In the genomic region with DNA sequence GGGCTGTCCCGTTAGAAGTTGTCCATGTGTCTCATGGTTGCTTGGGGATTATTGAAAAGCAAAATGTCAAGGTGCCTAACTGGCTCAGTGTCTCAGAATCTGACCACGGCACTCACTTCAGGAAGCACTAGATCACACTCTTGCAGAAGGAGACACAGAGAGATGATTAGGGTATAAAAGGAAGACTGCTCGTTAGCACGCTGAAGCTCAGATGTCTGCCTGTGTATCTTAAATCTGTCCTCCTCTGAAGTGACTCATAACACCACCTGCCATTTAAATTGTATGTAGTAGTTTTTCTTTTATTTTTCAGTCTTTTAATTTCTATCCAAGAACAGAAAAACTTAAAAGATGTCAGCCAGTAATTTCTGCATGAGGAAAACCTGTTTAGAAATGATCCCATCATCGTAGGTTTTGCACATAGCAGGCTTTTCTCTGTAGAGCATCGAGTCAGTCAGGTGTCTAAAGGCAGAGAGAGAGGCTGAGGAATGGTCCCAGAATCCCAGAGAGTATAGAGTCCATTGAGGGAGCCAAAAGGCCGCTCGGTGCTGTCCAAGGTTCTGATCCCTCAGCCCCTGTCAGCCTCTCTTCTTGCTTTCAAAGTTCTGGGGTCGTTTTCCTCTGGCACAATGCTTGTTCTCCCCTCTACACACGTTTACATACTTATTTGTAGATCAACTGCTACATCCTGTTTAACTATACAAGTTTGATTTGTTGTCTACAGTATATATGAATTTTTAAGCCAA, we compare ENCODE assay signal across 12 mouse cellular contexts. TPM values are rescaled to one million over a fixed set of nuclear protein-coding genes. Genes with fewer than 3 reads are reported as not detected.
DNase-seq lines count a peak whose midpoint lies in the region; ATAC-seq lines count a peak whose summit lies in the region.
"Had no signal": no experiment of that assay in that cellular context is flagged by ENCODE, and none has a peak within 500 bp of the region (broad histone marks: within the 10 kb centered on the region; RNA-seq: fewer than 3 reads in every experiment).

No protein-coding gene starts in this region.

- H3K4me3 ChIP-seq in forebrain, embryonic 15.5 days, result no peak overlapping the region
- no peak overlapping the region for H3K4me3 ChIP-seq in midbrain, embryonic 14.5 days (replicated peaks; ENCODE audit: low read depth, low read length)

- no peaks in the 10 kb centered on the region for H3K27me3 ChIP-seq in forebrain, embryonic 15.5 days
- no peaks in the 10 kb centered on the region for H3K27me3 ChIP-seq in midbrain, embryonic 14.5 days (ENCODE audit: control insufficient read depth, insufficient read depth, low read length)

- H3K4me1 ChIP-seq in forebrain, embryonic 15.5 days, result peaks cover 69% of the 10 kb centered on the region
- peaks cover 62% of the 10 kb centered on the region for H3K4me1 ChIP-seq in midbrain, embryonic 14.5 days (ENCODE audit: control insufficient read depth, insufficient read depth, low read length)

- no peak overlapping the region for H3K9ac ChIP-seq in forebrain, embryonic 15.5 days (replicated peaks)
- H3K9ac ChIP-seq in midbrain, embryonic 14.5 days (replicated peaks; ENCODE audit: low read length), result no peak overlapping the region

- H3K9me3 ChIP-seq in forebrain, embryonic 15.5 days, result no peaks in the 10 kb centered on the region
- no peaks in the 10 kb centered on the region for H3K9me3 ChIP-seq in midbrain, embryonic 14.5 days (ENCODE audit: control insufficient read depth, low read length)

- WGBS in forebrain, embryonic 15.5 days, result 24% methylated on average over 10 of the region's 10 CpGs
- WGBS in midbrain, embryonic 14.5 days, result 30% methylated on average over 10 of the region's 10 CpGs

- peak overlapping the region; percentile 81 for H3K27ac ChIP-seq in forebrain, embryonic 15.5 days (replicated peaks)
- H3K27ac ChIP-seq in midbrain, embryonic 14.5 days (replicated peaks; ENCODE audit: low read depth, low read length), result peak overlapping the region; percentile 43

- H3K36me3 ChIP-seq in forebrain, embryonic 15.5 days, result 0 out of 2 replicates have a peak, but pooled peaks cover 3% of the 10 kb centered on the region
- peaks cover 46% of the 10 kb centered on the region for H3K36me3 ChIP-seq in midbrain, embryonic 14.5 days (ENCODE audit: control insufficient read depth, insufficient read depth, low read length)

- no peak overlapping the region for H3K4me2 ChIP-seq in forebrain, embryonic 15.5 days (replicated peaks)
- H3K4me2 ChIP-seq in midbrain, embryonic 14.5 days (ENCODE audit: low read length), result no peak overlapping the region

- intact Hi-C loops in left cerebral cortex, postnatal 36 days (cut with DNase I), result no loop called here

- peak; percentile 70 to 74 for DNase-seq in kidney, postnatal 4 days
- no peak for DNase-seq in kidney, adult 18-20 months
- peak; percentile 16 for DNase-seq in WW6 (ENCODE audit: low read depth, low spot score)
- peak; percentile 31 for DNase-seq in midbrain, embryonic 14.5 days
- no peak for DNase-seq in left cerebral cortex, postnatal 36 days (ENCODE audit: low spot score in 2 of 2)
- DNase-seq in gastrocnemius, adult 8-10 months (ENCODE audit: low spot score in 2 of 2), result no peak
- no peak for DNase-seq in spleen, postnatal 10 days (ENCODE audit: low spot score in 2 of 2)
- DNase-seq: layer of hippocampus, postnatal 36 days had no signal

- ATAC-seq in forebrain, embryonic 15.5 days (replicated peaks), result no peak
- ATAC-seq in midbrain, embryonic 14.5 days (ENCODE audit: low FRiP score, low TSS enrichment), result no peak

RNA-seq across cellular contexts. Expression of a gene that starts 38.0 kb away (rescaled TPM):
- polyA plus RNA-seq in forebrain, embryonic 15.5 days (2015; fragmentation: Nextera tagmentation; extraction: Ambion mirVana), result 0.14 TPM in 1 of 2 replicates, not detected in the other
- not detected in 2 replicates for polyA plus RNA-seq in midbrain, embryonic 14.5 days (2014; fragmentation: Nextera tagmentation; extraction: Ambion mirVana)
- total RNA-seq in left cerebral cortex, postnatal 36 days (2021), result not detected
- not detected for total RNA-seq in gastrocnemius, adult 8-10 months (2022)
- total RNA-seq: common myeloid progenitor, adult 5-6 weeks; layer of hippocampus, postnatal 36 days; megakaryocyte progenitor cell, adult 5-6 weeks had no signal
- polyA plus RNA-seq: heart, embryonic 14.5 days had no signal

Comparison
In these comparisons a context has a peak if more than half of its experiments do, and no peak if none do; other contexts are left out.
1. DNase-seq: peak in kidney, postnatal 4 days (2 of 2), WW6 (single experiment) and midbrain, embryonic 14.5 days (single experiment); none in kidney, adult 18-20 months (single experiment), left cerebral cortex, postnatal 36 days (0 of 2), gastrocnemius, adult 8-10 months (0 of 2) and spleen, postnatal 10 days (0 of 2).